Mouse (Mus musculus) stomach, embryonic 16.5 days (tissue): ENCODE results near the gene Sorbs2. TPM values are rescaled to one million over a fixed set of nuclear protein-coding genes. Genes with fewer than 3 reads are reported as not detected.
A peak's percentile ranks its signal among the peaks of the same experiment; 100 is the strongest.

Source experiments
- ATAC-seq: fragments of 200-750 bp; cut with Nextera tagmentation; 2 replicates; pipeline ENCODE4 v1.8.0; 2017; ENCODE audit warnings: moderate number of reproducible peaks, moderate TSS enrichment; ENCODE audit not compliant: insufficient read depth, low FRiP score
- H3K27ac ChIP-seq: fragments of 300-500 bp; sonication (generic); 2 replicates; pipeline ENCODE4 v1.5.1; 2014; ENCODE audit warnings: low read length
- H3K27me3 ChIP-seq: fragments of 300-500 bp; sonication (generic); 2 replicates; pipeline ENCODE4 v1.6.1; 2014; ENCODE audit warnings: low read length, control low read depth, mixed read lengths; ENCODE audit not compliant: control insufficient read depth, insufficient read depth
- H3K36me3 ChIP-seq: fragments of 300-500 bp; sonication (generic); 2 replicates; pipeline ENCODE4 v1.6.1; 2014; ENCODE audit warnings: low read length; ENCODE audit not compliant: control insufficient read depth, insufficient read depth
- H3K4me1 ChIP-seq: fragments of 300-500 bp; sonication (generic); 2 replicates; pipeline ENCODE4 v1.6.1; 2014; ENCODE audit warnings: low read length, control low read depth, mixed read lengths; ENCODE audit not compliant: control insufficient read depth, insufficient read depth
- H3K4me2 ChIP-seq: fragments of 300-500 bp; sonication (generic); 2 replicates; pipeline ENCODE4 v1.6.1; 2014; ENCODE audit warnings: low read depth, low read length, mixed read lengths
- H3K4me3 ChIP-seq: fragments of 300-500 bp; sonication (generic); replicated peaks from 2 replicates; pipeline ENCODE4 v1.5.1; 2014; ENCODE audit warnings: mild to moderate bottlenecking, low read length
- H3K9ac ChIP-seq: fragments of 300-500 bp; sonication (generic); 2 replicates; pipeline ENCODE4 v1.6.1; 2014; ENCODE audit warnings: low read length
- H3K9me3 ChIP-seq: fragments of 300-500 bp; sonication (generic); replicated peaks from 2 replicates; pipeline ENCODE4 v1.6.1; 2016; ENCODE audit warnings: low read length, control low read depth; ENCODE audit not compliant: control insufficient read depth
- WGBS: fragments of 180-500 bp; shearing (Covaris S2); extraction: QIAGEN DNeasy Blood & Tissue Kit; methylation state at CpG from one replicate; pipeline ENCODE4 v1.1.7; 2014; 5-methylcytosine and 5-hydroxymethylcytosine counted together
- polyA plus RNA-seq: library from polyadenylated mRNA; unstranded; fragments of >200 nt; fragmentation: Nextera tagmentation; extraction: Ambion mirVana; gene quantifications from 2 replicates; pipeline ENCODE4 v1.2.1, GENCODE M21; 2015

Sorbs2 gene
- polyA plus RNA-seq, 1 experiment from 2014 or later, result 28.3 TPM

GRCm38 (mm10) chr8:45703700-45704101 lies 196.1 kb downstream of the Sorbs2 start:
- H3K4me3 ChIP-seq, result no peak overlapping the region
- H3K36me3 ChIP-seq, result no peaks in the 10 kb centered on the region
- no peak overlapping the region for H3K27ac ChIP-seq
- no peaks in the 10 kb centered on the region for H3K4me1 ChIP-seq
- H3K9ac ChIP-seq, result no peak overlapping the region
- H3K9me3 ChIP-seq, result no peaks in the 10 kb centered on the region
- no peak for ATAC-seq
- no peaks in the 10 kb centered on the region for H3K27me3 ChIP-seq
- no peak overlapping the region for H3K4me2 ChIP-seq
- WGBS, result 68% methylated on average over 4 of the region's 4 CpGs

DNA sequence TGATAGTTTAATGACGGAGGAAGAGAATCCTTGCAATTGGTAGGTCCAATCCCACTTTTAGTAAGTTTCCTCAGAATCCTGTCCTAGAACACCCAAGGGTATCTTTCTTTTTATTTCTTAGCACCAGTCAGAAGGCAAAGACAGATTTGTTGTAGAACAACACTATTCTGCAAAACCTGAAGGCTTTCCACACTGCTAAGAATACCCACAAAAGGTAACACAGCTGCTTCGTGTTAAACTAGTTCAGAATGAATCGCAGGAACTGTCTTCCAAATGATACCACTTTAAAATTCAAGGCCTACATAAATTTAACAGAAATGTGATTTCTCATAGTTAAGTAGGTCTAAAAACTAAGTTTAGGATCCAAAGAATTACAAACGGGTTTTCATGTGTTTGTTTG lies 201.5 kb downstream of the Sorbs2 start:
- no peak overlapping the region for H3K4me3 ChIP-seq
- no peaks in the 10 kb centered on the region for H3K4me1 ChIP-seq
- H3K27me3 ChIP-seq, result no peaks in the 10 kb centered on the region
- H3K36me3 ChIP-seq, result no peaks in the 10 kb centered on the region
- no peak for ATAC-seq
- H3K4me2 ChIP-seq, result no peak overlapping the region
- no peak overlapping the region for H3K27ac ChIP-seq
- no peak overlapping the region for H3K9ac ChIP-seq
- H3K9me3 ChIP-seq, result no peaks in the 10 kb centered on the region
- 78% methylated on average over 4 of the region's 4 CpGs for WGBS

GRCm38 (mm10) chr8:45709734-45710133 lies 202.1 kb downstream of the Sorbs2 start:
- no peaks in the 10 kb centered on the region for H3K36me3 ChIP-seq
- H3K4me1 ChIP-seq, result no peaks in the 10 kb centered on the region
- H3K9me3 ChIP-seq, result no peaks in the 10 kb centered on the region
- ATAC-seq, result no peak
- H3K4me3 ChIP-seq, result no peak overlapping the region
- H3K27ac ChIP-seq, result no peak overlapping the region
- H3K4me2 ChIP-seq, result no peak overlapping the region
- 63% methylated on average over 4 of the region's 4 CpGs for whole genome bisulfite sequencing
- H3K9ac ChIP-seq, result no peak overlapping the region
- no peaks in the 10 kb centered on the region for H3K27me3 ChIP-seq

DNA sequence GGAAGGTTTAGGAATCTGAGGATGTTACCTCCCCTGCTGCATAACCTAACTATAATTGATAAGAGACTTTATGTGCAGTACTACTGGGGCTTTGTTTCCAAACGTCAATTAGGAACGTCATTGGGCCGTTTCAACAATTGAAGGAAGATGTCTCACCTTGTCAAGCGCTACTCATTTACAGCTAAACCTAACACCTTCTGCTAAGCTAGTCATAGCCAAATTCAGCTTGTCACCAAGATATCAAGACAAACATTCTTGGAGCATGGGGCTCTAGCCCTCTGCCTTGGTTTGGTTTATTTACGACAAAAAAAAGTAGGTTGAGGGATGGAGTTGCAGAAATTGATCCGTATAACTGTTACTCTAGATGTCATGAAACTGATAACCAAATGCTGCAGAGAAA lies 205.0 kb downstream of the Sorbs2 start:
- H3K27ac ChIP-seq, result no peak overlapping the region
- no peak for ATAC-seq
- H3K9me3 ChIP-seq, result no peaks in the 10 kb centered on the region
- H3K4me2 ChIP-seq, result no peak overlapping the region
- H3K27me3 ChIP-seq, result no peaks in the 10 kb centered on the region
- H3K36me3 ChIP-seq, result no peaks in the 10 kb centered on the region
- 92% methylated on average over 6 of the region's 6 CpGs for WGBS
- no peak overlapping the region for H3K4me3 ChIP-seq
- H3K9ac ChIP-seq, result no peak overlapping the region
- H3K4me1 ChIP-seq, result no peaks in the 10 kb centered on the region

DNA sequence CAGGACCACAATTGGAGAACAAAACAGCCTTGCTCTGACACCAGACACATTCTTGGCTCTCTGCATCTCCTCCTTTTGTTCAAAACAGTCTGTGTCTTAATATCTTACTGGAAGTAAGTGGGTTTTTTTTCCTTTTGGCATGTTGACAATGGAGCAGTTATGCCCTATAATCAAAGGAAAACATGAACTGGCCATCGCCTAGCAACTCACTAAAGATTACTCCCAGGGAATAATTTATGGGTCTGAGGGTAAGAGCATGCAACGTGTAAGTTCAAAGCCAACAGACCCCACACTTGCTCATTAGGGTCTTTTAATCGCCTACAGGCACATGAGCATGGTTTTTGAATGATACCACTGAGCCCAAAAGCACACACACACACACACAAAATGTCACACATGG lies 207.2 kb downstream of the Sorbs2 start:
- Histone ChIP-seq H3K27me3 (no peaks in the 10 kb centered on the region), H3K4me1 (no peaks in the 10 kb centered on the region), H3K27ac (no peak overlapping the region), H3K9ac (no peak overlapping the region), H3K9me3 (no peaks in the 10 kb centered on the region), H3K4me3 (no peak overlapping the region), H3K36me3 (no peaks in the 10 kb centered on the region), H3K4me2 (no peak overlapping the region)
- ATAC-seq, result no peak
- WGBS, result 34% methylated on average over 3 of the region's 3 CpGs

GRCm38 (mm10) chr8:45715330-45716027 lies 207.9 kb downstream of the Sorbs2 start:
- Histone ChIP-seq H3K4me3 (no peak overlapping the region), H3K9me3 (no peaks in the 10 kb centered on the region), H3K4me1 (no peaks in the 10 kb centered on the region), H3K36me3 (no peaks in the 10 kb centered on the region), H3K27me3 (no peaks in the 10 kb centered on the region), H3K4me2 (no peak overlapping the region), H3K9ac (no peak overlapping the region), H3K27ac (no peak overlapping the region)
- ATAC-seq, result no peak
- 80% methylated on average over 13 of the region's 13 CpGs for WGBS

DNA sequence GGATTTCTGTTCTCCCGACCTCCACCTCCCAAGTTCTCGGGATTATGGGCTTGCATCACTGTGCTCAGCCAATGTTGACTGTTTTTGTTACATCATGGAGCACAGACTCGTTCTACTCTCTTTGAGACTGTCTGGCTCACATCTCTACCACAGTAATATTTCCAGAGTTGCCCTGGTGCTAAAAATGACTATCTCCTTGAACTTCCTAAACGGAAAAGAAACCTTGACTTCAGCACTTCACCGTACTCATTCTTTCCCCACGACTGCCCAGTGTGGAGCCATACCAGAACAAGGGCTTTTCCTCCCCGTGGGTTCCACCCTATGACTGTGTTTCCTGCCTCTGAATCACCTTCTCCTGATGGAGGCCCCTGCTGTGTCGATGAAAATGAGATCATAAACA lies 212.2 kb downstream of the Sorbs2 start:
- 0 out of 2 replicates have a peak, but pooled peaks have one; percentile 21 for ATAC-seq
- no peaks in the 10 kb centered on the region for H3K9me3 ChIP-seq
- H3K4me2 ChIP-seq, result no peak overlapping the region
- H3K4me1 ChIP-seq, result no peaks in the 10 kb centered on the region
- no peaks in the 10 kb centered on the region for H3K36me3 ChIP-seq
- H3K9ac ChIP-seq, result no peak overlapping the region
- H3K4me3 ChIP-seq, result no peak overlapping the region
- WGBS, result 64% methylated on average over 8 of the region's 8 CpGs
- no peak overlapping the region for H3K27ac ChIP-seq
- no peaks in the 10 kb centered on the region for H3K27me3 ChIP-seq

- 78% methylated on average over 3 of the region's 3 CpGs for WGBS
- Histone ChIP-seq H3K9me3 (no peaks in the 10 kb centered on the region), H3K27ac (no peak overlapping the region), H3K4me1 (no peaks in the 10 kb centered on the region), H3K4me2 (no peak overlapping the region), H3K27me3 (no peaks in the 10 kb centered on the region), H3K9ac (no peak overlapping the region), H3K36me3 (no peaks in the 10 kb centered on the region), H3K4me3 (no peak overlapping the region)
- no peak for ATAC-seq
Measured at GRCm38 (mm10) chr8:45724204-45724603, 216.6 kb downstream of the Sorbs2 start.

DNA sequence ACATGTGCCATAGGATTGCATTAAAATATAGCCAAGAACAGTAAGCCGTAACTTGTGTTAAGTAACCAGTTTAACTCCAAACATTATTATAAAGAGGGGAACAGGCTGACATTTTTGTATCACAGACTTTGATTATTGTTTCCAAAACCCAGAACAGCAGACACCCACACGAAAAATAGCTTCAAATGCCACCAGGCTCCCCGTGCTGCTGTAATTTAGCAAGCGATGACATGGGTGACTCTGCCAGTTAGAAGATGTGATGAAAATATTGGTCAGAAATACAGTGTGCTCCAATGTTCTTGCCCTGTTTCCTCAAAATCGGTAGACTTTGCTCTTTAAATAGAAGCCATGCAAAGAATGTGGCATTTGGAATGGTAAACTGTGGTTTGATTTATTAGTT lies 217.7 kb downstream of the Sorbs2 start:
- H3K4me3 ChIP-seq, result no peak overlapping the region

More for the DNA sequence above, 217.7 kb downstream of the Sorbs2 start:
- Histone ChIP-seq H3K27me3 (no peaks in the 10 kb centered on the region), H3K9me3 (no peaks in the 10 kb centered on the region), H3K27ac (no peak overlapping the region), H3K9ac (no peak overlapping the region), H3K36me3 (no peaks in the 10 kb centered on the region), H3K4me2 (no peak overlapping the region), H3K4me1 (no peaks in the 10 kb centered on the region)
- WGBS, result 49% methylated on average over 5 of the region's 5 CpGs
- no peak for ATAC-seq
